Mouse (Mus musculus): ENCODE measurements around the gene Plekhj1.
"Not testable (repeated sequence)": the region's sequence is repeated elsewhere in the genome, so short reads cannot be mapped to it uniquely, and the experiment has no call there.

Gene Plekhj1

DNA sequence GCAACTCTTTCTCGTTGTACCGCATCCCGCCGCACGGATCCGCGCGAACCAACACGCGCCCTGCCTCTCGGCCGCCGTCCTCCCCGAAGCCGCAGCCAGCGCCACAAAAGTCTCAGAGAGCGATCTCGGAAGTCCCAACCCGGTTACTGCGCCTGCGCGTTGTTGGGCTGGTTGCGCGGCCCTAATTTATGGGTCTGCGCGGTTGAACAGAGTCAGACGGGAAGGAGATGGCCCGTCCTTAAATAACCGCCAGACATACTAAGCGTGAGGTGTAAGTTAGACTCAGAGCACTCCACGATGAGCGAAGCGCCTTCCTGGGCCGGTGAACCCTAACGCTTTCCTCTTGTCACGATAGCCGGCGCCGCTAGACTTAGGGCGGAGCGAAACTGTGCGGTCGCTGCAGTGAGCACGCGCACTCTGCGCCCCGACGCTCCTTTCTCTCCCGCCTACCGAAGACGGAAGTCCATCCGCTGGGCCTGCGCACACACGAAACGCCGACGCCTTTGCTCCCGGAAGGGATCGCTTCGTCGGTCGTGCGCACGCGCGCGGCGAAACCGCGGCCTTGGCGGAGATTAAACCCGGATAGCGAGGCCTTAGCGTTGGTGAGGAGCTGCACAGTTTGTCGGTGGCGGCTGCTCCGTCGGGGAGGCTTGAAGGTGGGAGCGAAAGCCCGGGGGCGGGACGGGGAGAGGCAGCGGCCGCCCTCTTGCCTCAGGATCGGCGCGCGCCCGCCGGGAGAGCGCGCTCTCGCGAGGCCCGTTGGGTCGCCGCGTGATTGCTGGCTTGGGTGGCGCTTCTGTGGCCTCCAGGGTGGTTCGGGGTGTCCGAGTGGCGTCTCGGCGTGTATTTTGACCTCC, at the start of gene Plekhj1, which contains the start of gene Sf3a2:
Plekhj1 (minus strand) TSS at position 477 of the 857 bp plus-strand sequence.
Sf3a2 (plus strand) TSS at position 49 of the 857 bp plus-strand sequence.
- DNase-seq, result peak; percentile 96 to 98

DNA sequence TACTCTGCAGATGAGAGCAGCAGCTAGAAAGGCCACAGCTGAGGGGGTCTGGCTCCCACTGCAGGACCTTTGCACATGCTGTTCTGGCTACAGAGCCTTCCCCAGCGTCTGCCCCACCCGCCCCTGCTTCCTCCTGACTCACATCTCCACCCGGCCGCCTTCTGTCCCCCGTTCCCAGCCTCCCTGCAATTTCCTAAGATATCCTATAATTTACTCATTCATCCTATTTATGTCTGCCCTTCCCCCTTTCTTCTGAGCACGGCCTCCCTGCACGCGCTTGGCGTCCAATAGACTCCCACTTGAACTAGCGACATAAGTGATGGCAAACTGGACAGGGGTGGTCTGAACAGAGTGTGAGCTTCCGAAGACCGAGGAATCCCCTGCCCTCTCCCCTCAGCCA, 47.3 kb upstream of the Plekhj1 start:
- no peak for DNase-seq

DNA sequence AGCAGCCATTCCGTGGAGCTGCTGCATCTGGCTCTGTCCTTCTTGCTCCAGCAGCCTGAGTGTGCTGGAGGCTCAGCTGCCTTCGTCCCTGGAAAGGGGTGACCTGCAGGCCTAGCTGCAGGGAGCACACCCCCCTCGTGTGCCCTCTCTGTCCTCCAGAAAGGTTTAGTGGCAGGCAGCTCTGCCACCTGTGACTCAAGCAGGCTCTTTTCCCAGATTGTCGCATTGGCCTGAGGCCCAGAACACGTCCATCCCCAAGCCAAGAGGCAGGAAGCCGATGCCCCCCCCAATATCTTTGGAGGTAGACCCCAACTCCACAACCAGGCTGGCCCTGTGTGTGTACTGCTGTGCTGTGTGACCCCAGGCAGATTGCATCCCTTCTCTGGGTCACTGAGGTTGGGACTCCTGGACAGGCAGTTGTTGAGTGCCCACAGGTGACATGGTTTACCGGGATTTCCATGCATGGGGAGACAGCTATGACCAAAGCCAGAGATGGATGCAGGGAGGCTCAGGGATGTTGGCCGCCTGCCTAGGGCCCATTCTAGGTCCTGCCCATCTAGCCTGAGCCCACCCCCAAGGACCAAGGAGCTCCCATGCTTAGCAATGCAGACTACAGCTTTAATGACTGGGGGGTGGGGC, 46.7 kb upstream of the Plekhj1 start:
- DNase-seq, result no peak

DNA sequence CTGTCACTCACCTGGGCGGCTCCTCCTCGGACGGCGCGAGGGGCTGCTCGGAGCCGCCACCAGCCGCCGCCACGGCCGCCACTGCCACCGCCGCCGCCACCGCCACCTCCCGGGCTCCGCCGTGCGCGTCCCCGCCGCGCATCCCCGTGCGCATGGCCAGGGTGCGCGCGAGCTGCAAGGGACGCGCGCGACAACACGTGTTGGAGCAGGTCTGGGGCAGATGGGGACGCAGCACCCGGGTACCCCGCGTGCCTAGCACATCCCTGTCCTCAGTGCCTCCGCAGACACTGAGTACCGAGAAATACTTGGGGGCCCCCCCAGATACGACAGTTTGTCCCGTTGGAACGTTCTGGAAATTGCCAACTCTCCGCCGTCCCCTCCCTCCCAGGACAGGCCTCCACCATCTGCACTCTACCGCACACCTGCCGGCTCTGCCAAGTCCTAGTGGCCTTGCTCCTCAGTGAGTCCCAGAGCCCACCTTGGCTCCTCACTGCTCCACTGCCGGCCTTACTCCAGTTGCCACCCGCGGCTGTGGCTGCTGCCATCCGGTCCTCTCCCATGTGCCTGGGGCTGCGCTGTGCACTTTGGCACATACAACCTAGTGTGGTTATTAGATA, 45.6 kb upstream of the Plekhj1 start, which contains the start of gene Lingo3:
Lingo3 (minus strand) TSS at position 109 of the 617 bp plus-strand sequence.
- DNase-seq, result no peak

DNA sequence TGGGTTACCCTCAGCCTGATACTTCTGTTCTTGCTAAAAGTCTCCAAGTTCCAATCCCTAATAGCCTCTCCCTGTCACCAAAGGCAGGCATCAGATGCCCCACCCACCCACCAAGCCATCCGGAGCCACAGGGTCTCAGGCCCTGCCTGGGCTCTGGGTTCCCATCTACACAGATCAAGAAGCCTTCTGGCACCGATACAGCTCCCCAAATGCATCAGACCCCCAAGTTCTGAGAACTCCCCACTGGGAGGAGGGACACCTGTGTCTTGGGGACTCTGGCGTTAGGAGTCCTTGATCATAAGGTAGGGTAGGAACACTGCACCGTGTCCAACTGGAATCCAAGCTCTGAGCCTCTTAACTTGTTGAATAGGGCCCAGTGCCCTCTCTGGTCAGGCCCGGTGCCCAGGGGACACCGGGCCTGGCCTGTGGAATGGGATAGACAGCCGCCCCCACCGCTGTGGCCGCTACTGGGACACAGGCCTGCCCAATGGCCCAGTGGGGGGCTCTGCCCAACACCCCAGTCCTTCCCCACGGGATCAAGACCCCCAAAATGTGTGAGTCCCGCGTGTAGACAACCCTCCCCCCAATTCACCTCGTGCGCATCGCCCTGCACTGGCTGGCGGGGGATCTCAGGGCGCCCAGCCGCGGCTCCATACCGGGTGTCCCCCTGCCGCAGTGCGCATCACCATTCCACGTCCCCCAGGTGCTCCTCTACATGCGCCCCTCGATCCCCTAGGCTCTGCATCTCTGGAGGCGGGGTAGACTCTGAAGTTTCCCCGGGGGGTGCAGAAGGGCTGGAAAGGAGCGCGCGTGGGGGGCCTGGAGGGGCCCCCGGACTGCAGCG, 44.9 kb upstream of the Plekhj1 start:
- no peak for DNase-seq

DNA sequence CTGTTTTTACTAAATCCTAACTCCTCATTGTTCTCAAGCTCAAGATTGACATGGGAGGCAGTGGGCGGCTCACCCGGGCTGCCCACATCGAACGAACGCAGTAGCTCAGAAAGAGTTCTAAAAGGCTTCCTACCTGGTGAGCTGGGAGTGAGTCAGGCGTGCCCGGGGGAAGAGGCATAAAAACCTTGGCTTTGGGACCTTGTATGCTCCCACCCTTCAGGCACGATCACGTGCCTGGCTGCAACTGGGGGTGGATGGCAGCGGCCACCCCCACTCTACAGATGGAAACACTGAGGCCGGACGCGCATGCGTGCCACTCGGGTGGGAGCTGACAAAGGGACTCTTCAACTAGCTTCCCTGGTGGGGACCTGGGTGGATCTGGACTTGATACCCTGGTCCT, 43.9 kb upstream of the Plekhj1 start:
- DNase-seq, result no peak

DNA sequence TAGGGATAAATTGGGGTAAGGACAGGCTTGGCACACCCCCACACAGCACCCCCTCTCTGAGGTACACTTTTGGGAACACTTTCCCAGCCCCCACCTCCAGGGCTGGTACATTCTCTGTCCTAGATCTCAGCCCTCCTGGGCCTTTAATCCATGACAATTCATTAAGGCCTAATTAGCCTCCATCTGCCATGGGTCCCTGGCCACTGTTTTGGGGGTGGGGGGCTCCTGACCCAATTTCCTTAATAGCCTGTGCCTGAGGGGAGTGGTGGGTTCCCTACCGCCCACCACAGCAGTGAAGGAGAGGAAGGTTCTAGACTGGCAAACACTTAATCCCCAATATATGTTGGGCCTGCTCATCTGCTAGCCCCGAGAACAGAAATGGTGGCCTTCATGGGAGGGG, 43.3 kb upstream of the Plekhj1 start:
- no peak for DNase-seq

DNA sequence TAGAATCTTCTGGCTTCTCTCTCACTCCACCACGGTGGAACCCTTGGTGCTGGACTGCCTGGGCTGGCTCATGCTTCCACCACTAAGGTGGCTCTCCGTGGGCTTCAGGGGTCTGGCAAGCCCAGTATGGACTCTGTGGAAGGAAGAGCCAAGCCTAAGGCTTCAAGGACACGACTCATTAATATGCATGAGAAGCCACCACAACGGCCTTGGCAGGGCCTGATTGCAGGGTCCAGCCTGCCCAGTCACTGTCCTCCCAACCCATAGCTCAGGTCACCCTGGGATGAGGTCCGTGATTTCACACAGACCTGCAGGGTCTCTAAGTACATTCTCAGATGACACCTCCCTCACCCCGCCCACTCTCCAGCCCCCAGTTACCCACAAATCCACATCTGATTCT, 41.4 kb upstream of the Plekhj1 start:
- DNase-seq, result no peak

DNA sequence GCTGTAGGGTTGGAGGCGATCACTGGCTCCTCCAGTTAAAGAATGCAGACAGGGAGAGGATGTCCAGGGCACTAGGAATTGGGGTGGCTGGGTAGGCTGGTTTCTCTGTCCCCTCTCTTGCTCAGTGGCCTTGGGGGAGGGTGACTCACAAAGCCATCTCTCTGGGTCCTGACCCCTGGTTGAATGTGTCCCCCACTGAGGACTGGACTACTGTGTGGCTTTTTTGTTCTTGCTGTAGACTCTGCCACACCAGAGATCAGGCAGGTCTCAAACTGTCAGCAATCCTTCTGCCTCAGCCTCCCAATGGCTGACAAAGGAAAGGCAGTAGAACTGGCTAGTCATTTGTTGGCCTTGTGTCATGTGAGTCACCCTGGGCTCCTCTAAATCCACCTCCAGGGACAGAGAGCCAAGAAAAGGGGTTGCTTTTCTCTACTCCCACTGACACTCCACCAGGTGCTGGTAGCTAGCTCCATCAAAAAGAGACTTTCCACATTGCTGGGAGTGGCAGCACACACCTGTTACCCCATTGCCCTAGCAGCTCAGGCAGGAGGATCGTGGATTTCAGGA, 40.0 kb upstream of the Plekhj1 start:
- no peak for DNase-seq

DNA sequence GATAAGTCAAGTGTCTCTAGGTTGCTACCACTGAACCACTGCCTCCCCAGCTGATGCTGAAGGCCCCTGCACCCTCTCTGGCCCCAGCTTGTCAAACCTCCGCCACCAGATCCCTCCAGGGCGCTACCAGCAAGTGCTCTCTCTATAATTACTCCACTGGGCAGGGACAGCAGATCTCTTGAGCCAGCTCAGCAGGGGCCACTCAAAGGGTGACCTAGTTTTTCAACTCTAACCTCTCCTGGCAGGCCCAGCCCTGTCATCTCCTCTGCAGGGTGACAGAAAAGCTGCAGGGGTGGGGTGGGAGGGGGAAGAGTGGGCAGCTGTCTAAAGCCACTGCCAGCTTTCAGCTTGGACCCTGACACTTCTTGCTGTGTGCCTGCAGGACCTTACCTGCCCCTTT, 39.4 kb upstream of the Plekhj1 start:
- DNase-seq, result peak in 1 of 2 experiments; percentile 32

DNA sequence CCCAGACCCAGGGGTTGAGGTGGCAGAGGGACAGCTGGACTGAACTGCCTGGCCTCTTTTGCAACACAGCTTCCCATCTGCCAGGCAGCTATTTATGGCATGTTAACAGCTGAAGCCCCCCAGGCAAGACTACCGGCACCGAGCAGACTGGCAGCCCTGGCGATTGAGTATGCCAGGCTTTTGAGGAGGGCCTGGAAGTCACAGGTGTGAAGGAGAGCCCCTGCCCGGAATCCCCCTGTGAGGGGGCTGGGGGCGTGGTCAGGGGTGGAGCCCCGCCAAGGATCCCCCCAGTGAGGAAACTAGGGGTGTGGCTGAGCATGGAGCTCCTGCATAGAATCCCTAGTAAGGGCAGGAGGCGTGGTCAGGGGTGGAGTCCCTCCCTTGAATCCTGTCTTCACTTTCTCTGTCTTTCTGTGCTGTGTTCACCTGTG, 38.5 kb upstream of the Plekhj1 start:
- no peak for DNase-seq

DNA sequence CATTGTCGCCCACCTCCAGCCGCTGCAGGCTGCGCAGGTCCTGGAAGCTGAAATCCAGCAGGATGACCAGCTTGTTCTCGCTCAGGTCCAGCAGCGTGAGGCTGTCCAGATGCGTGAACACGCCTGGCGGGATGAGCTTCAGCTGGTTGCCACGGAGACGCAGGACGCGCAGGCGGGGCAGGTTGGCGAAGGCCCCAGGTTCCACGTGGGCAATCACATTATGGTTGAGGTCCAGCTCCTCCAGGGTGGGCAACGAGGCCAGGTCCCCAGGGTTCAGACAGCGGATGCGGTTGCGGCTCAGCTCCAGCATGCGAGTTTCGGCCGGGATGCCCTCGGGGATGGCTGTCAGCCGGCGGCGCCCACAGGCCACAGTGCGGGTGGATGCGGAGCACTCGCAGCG, 37.2 kb upstream of the Plekhj1 start:
- DNase-seq, result no peak

DNA sequence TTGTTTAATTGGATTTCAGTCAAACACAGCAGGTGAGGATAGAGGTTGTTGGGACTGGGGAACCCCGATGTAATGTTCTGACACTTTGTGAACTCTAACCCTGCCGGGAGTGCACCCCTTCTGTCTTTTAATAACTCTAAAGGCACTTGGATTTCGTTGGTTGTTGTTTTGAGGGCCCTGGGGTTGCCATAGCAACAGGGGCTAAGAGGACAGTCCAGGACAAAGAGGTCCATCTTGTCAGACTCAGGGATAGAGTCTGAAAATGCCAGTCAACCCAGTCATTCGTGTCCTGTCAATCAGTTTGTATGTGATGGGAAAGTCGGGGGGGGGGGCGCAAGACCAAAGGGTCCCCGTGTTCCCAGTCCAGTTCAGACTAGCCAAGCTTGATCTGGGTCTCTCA, 34.4 kb upstream of the Plekhj1 start:
- DNase-seq, result no peak

DNA sequence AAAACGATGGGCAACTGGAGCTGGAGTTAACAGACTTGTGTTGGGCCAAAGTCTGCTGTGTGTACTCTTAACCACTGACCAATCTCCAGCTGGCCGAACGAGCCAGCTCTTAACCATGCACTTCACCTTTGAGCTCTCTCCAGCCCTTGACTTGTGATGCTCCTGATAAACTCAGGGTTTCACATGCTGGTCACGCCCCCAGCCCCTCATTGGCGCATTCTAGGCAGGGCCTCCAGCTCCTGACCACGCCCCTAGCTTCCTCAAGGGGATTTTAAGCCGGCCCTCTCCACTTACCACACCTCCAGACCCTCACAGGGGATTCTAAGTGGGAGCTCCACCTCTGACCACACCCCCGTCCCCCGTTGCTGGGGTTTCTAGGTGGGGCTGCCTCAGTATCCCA, 32.7 kb upstream of the Plekhj1 start:
- DNase-seq, result peak; percentile 91 to 95

DNA sequence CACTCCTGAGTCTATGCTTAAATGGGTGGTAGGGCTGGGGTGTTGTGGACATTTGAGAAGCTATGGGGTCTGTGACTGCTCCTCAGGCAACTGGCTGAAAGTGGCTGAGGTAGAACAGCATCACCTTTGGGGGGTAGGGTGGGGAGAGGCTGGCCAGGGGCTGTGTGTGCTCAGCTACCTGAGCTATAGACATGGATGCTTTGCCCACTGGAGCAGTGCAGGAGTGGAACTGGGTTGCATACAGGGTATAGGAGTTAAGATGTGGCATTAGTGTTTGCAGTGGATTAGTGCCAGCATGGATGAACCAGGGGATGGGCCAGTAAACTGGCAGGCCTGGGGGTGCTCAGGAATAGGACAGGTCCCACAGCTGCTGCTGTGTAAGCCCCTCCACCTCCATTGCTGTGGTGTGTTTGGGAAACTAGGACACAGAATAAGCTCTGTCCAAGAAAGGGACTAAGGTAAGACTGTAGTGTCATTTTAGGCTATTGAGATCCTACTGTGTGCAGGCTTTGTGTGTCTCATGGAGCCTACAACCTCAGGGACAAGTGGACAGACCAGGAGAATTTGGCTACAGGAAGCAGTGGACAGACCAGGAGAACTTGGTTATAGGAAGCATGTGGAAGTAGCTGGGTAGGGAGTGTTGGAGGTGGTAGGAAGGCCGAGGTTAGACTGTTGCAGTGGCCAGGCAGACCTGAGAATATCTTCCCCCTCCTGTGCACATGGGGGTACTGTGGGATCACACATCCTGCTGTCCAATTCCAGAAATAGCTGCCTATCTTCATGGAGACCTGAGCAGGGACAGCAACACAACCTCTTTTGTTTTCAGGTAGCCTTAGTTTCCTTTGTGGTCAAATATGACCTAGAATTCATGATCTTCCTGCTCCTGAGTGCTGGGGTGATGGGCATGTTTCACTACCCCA, 31.2 kb upstream of the Plekhj1 start:
- DNase-seq, result no peak

DNA sequence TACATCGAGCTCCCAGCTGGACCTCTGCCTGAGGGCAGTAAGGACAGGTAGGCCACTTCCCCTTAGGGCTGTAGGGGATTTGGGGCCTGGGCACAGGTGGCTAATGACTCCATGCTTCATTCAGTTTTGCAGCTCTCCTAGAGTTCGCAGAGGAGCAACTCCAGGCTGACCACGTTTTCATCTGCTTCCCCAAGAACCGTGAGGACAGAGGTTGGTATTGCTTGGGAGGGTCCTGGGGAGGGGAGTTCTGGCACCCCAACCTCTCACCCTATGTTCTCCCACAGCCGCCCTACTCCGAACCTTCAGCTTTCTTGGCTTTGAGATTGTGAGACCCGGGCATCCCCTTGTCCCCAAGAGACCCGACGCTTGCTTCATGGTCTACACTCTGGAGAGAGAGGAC, 30.2 kb upstream of the Plekhj1 start:
- DNase-seq, result not testable (repeated sequence)

DNA sequence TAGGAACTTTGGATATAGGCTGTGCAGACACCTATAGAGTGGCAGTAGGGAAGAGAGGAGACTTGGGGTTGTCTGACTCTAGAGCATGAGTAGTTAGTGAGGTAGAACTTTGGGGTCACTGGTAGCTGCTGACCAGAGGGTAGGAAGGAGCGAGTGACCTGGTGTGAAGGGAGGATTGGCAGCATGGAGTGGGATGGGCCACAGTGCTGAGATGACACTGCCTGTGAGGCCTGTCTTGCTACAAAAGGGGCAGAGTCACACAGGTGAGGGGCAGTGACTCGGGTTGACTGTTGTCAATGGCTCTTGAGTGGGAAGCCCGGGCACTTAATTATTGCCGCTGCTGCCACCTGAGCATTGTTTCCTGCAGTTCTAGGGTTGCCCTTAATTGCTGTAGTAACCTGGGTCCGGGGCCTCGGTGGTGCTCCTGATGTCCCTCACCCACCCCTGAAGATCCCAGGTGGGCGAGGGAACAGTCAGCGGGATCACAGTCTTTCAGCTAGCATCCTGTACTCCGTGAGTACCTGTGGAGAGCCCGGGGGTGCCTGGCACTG, 29.5 kb upstream of the Plekhj1 start:
- no peak for DNase-seq

DNA sequence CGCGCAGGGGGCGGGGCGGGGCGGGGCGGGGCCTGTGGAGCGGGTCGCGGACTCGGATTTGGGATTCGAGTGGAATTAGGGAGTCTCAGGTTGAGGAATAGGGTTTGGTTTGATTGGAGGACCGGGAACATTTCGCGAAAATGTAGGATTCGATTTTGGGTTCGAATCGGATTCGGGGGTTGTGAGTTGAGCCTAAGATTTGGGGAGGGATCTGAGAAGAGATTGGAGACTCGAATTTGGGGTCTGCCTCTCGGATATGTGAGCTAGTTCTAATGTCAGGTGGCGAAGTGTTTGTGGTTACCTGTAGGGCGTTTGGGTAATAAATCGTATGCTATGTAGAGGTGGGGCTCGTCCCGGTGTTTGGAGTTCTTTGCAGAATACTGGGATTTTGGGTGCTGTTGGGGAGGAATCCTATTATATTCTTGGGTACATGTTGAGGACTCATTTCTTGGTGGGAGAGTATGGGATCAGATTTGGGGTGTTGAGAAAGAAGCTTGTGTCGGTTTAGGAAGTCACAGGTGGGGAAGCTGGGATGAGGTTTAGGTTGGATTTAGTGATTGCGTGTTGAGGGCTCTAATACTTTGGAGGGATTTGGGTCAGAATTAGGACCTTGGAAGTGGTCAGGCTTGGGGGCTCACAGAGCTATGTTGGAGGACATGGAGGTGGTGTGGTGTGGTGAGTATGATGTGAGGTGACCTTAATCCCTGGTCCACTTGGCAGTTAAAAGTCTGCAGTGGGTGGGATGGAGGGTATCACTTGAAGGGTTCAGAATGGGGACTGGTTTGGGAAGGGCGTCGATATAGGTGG, 28.8 kb upstream of the Plekhj1 start:
- no peak for DNase-seq

DNA sequence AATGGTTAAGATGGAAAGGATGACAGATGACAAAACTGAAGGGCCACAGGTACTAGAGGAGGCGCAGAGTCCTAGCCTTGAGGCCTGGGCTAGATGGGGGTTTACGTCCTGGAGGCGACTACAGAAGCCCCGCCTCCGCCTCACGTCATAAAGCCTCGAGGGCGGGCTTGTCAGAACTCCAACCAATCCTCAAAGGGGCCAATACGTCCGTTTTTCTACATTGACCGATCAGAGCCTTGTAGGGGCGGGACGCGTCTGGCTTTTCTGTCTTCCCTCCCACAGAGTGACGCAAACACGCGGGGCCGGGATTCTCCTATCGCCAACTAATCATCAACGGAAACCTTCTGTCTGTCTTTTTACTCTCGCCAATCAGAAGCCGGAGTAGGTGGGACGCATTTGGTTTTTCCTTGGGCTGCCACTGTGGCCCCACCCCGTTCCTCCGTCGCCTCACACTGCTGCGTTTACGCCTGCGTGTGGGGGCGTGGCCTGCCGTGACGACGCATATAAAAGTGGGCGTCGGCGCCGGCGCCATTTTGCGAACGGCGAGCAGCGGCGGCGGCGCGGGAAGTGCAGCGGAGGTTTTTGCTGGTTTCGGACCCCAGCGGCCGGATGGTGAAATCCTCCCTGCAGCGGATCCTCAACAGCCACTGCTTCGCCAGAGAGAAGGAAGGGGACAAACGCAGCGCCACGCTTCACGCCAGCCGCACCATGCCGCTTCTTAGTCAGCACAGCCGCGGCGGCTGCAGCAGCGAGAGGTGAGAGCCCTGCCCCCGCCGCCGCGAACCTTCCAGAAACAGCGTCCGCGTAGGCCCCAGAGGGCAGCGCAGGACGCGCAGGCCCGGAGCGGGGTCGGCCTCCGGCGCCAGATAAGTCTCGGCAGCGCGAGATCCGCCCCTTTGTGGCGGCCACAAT, 28.0 kb upstream of the Plekhj1 start, which contains the start of gene Oaz1:
Oaz1 (plus strand) TSS at position 506 of the 912 bp plus-strand sequence.
- DNase-seq, result peak; percentile 99
